Mouse (Mus musculus) CH12.LX (cell line): ENCODE data around the gene Carmil1. TPM values are rescaled to one million over a fixed set of nuclear protein-coding genes. Genes with fewer than 3 reads are reported as not detected.

Experiments used
- DNase-seq: peaks from one replicate; pipeline ENCODE4 v3.0.0-alpha.2; 2013; ENCODE audit errors: extremely low read depth
- H3K27ac ChIP-seq: 2 replicates; pipeline ENCODE4 v1.5.1; 2012; ENCODE audit warnings: low read depth, mild to moderate bottlenecking, control low read depth, moderate library complexity; ENCODE audit not compliant: insufficient read depth
- H3K27me3 ChIP-seq: replicated peaks from 2 replicates; pipeline ENCODE3; 2012; ENCODE audit warnings: inconsistent platforms
- H3K36me3 ChIP-seq, 2 experiments: replicated peaks in 1 of 2; 2 replicates each; pipeline versions ENCODE3 to v1.6.1; 2012; ENCODE audit warnings: inconsistent platforms in 1 of 2, low read length in 1 of 2, mild to moderate bottlenecking in 1 of 2, mixed read lengths in 1 of 2, moderate library complexity in 1 of 2; ENCODE audit not compliant: control insufficient read depth in 1 of 2, insufficient read depth in 1 of 2
- H3K4me1 ChIP-seq, 2 experiments: 2 replicates each; pipeline ENCODE4 v1.6.1; 2012; ENCODE audit warnings: inconsistent platforms in 1 of 2, moderate library complexity in 1 of 2; ENCODE audit not compliant: insufficient read depth in 2 of 2, control insufficient read depth in 1 of 2
- H3K4me2 ChIP-seq: 2 replicates; pipeline ENCODE4 v1.6.1; 2012; ENCODE audit warnings: low read depth, mild to moderate bottlenecking, control low read depth; ENCODE audit not compliant: poor library complexity, insufficient read depth, severe bottlenecking
- H3K4me3 ChIP-seq, 3 experiments: fragments of 150-350 bp in 1 of 3; sonication (generic) in 1 of 3; replicated peaks in 1 of 3; 2 replicates each; pipeline versions ENCODE3 to v1.5.1; 2011 to 2012; ENCODE audit warnings: low read depth in 2 of 3, low read length in 2 of 3, mild to moderate bottlenecking in 2 of 3, moderate library complexity in 2 of 3, control low read depth in 1 of 3, improper control_type of control experiment in 1 of 3, inconsistent platforms in 1 of 3, mixed read lengths in 1 of 3; ENCODE audit not compliant: poor library complexity in 1 of 3
- H3K79me2 ChIP-seq: replicated peaks from 2 replicates; pipeline ENCODE4 v1.6.1; 2012; ENCODE audit warnings: mild to moderate bottlenecking, moderate library complexity; ENCODE audit not compliant: control insufficient read depth, poor library complexity, insufficient read depth, severe bottlenecking; ENCODE audit errors: extremely low read depth
- H3K9ac ChIP-seq: 2 replicates; pipeline ENCODE4 v1.6.1; 2012; ENCODE audit warnings: low read depth, mild to moderate bottlenecking, control low read depth, moderate library complexity; ENCODE audit not compliant: insufficient read depth
- H3K9me3 ChIP-seq: replicated peaks from 2 replicates; pipeline ENCODE3; 2012; ENCODE audit warnings: low read length, inconsistent platforms, mixed read lengths
- BHLHE40 ChIP-seq: IDR thresholded peaks from 2 replicates; pipeline ENCODE4 v1.6.1; 2011; ENCODE audit warnings: mild to moderate bottlenecking, low read depth, low read length, improper control_type of control experiment
- CHD1 ChIP-seq: IDR thresholded peaks from 2 replicates; pipeline ENCODE4 v1.6.1; 2012; ENCODE audit warnings: low read depth, low read length, improper control_type of control experiment, inconsistent platforms
- CHD2 ChIP-seq: IDR thresholded peaks from 2 replicates; pipeline ENCODE4 v1.6.1; 2011; ENCODE audit warnings: low read length, improper control_type of control experiment
- CTCF ChIP-seq, 2 experiments: IDR thresholded peaks in 1 of 2; conservative IDR thresholded peaks in 1 of 2; 2 replicates each; pipeline ENCODE4 v1.5.1; 2011 to 2012; ENCODE audit warnings: low read depth in 2 of 2, low read length in 2 of 2, improper control_type of control experiment in 1 of 2, inconsistent platforms in 1 of 2, mild to moderate bottlenecking in 1 of 2, moderate library complexity in 1 of 2
- E2F4 ChIP-seq: IDR thresholded peaks from 2 replicates; pipeline ENCODE4 v1.6.1; 2011; ENCODE audit warnings: low read depth, low read length, improper control_type of control experiment; ENCODE audit not compliant: insufficient replicate concordance
- ELF1 ChIP-seq: IDR thresholded peaks from 2 replicates; pipeline ENCODE4 v1.6.1; 2014; ENCODE audit warnings: low read depth, mild to moderate bottlenecking, inconsistent platforms, low read length, improper control_type of control experiment
- EP300 ChIP-seq: IDR thresholded peaks from 2 replicates; pipeline ENCODE4 v1.6.1; 2011; ENCODE audit warnings: low read length, improper control_type of control experiment
- ETS1 ChIP-seq: conservative IDR thresholded peaks from 2 replicates; pipeline ENCODE4 v1.6.1; 2012; ENCODE audit warnings: low read depth, mild to moderate bottlenecking, inconsistent platforms, low read length, improper control_type of control experiment, moderate library complexity
- GABPA ChIP-seq: IDR thresholded peaks from 2 replicates; pipeline ENCODE4 v1.6.1; 2012; ENCODE audit warnings: low read depth, low read length, improper control_type of control experiment, inconsistent platforms; ENCODE audit not compliant: insufficient replicate concordance
- HCFC1 ChIP-seq: IDR thresholded peaks from 2 replicates; pipeline ENCODE4 v1.6.1; 2012; ENCODE audit warnings: low read depth, mild to moderate bottlenecking, inconsistent platforms, low read length, improper control_type of control experiment
- IRF4 ChIP-seq: IDR thresholded peaks from 2 replicates; pipeline ENCODE4 v1.6.1; 2014; ENCODE audit warnings: low read depth, mild to moderate bottlenecking, inconsistent platforms, low read length, improper control_type of control experiment
- JUN ChIP-seq: IDR thresholded peaks from 2 replicates; pipeline ENCODE4 v1.6.1; 2011; ENCODE audit warnings: low read depth, mild to moderate bottlenecking, low read length, improper control_type of control experiment, moderate library complexity; ENCODE audit not compliant: insufficient read depth
- JUND ChIP-seq: conservative IDR thresholded peaks from 2 replicates; pipeline ENCODE4 v1.6.1; 2011; ENCODE audit warnings: low read depth, low read length, improper control_type of control experiment
- KAT2A ChIP-seq: IDR thresholded peaks from 2 replicates; pipeline ENCODE4 v1.6.1; 2012; ENCODE audit warnings: low read length, improper control_type of control experiment, inconsistent platforms; ENCODE audit not compliant: insufficient replicate concordance
- MAFK ChIP-seq: IDR thresholded peaks from 2 replicates; pipeline ENCODE4 v1.6.1; 2011; ENCODE audit warnings: low read length, improper control_type of control experiment; ENCODE audit not compliant: insufficient replicate concordance
- MAX ChIP-seq: IDR thresholded peaks from 2 replicates; pipeline ENCODE4 v1.6.1; 2011; ENCODE audit warnings: low read length, improper control_type of control experiment
- MAZ ChIP-seq: IDR thresholded peaks from 2 replicates; pipeline ENCODE4 v1.6.1; 2012; ENCODE audit warnings: low read depth, mild to moderate bottlenecking, inconsistent platforms, low read length, improper control_type of control experiment, moderate library complexity
- MEF2A ChIP-seq: IDR thresholded peaks from 2 replicates; pipeline ENCODE4 v1.6.1; 2014; ENCODE audit warnings: low read depth, mild to moderate bottlenecking, inconsistent platforms, low read length, improper control_type of control experiment, borderline replicate concordance
- MXI1 ChIP-seq: IDR thresholded peaks from 2 replicates; pipeline ENCODE4 v1.6.1; 2011; ENCODE audit warnings: mild to moderate bottlenecking, low read depth, low read length, improper control_type of control experiment
- MYC ChIP-seq: IDR thresholded peaks from 2 replicates; pipeline ENCODE4 v1.6.1; 2011; ENCODE audit warnings: low read depth, mild to moderate bottlenecking, improper control_type of control experiment, low read length
- NELFE ChIP-seq: IDR thresholded peaks from 2 replicates; pipeline ENCODE4 v1.6.1; 2011; ENCODE audit warnings: low read depth, low read length, improper control_type of control experiment
- NRF1 ChIP-seq: IDR thresholded peaks from 2 replicates; pipeline ENCODE4 v1.6.1; 2014; ENCODE audit warnings: low read depth, mild to moderate bottlenecking, inconsistent platforms, low read length, improper control_type of control experiment, moderate library complexity
- PAX5 ChIP-seq: IDR thresholded peaks from 2 replicates; pipeline ENCODE4 v1.6.1; 2012; ENCODE audit warnings: low read length, inconsistent platforms, mixed read lengths
- POLR2A ChIP-seq: IDR thresholded peaks from 2 replicates; pipeline ENCODE4 v1.6.1; 2011; ENCODE audit warnings: low read depth, mild to moderate bottlenecking, improper control_type of control experiment, low read length
- POLR2AphosphoS2 ChIP-seq: IDR thresholded peaks from 2 replicates; pipeline ENCODE4 v1.6.1; 2011; ENCODE audit warnings: low read depth, low read length, improper control_type of control experiment
- RAD21 ChIP-seq: IDR thresholded peaks from 2 replicates; pipeline ENCODE4 v1.6.1; 2011; ENCODE audit warnings: low read depth, mild to moderate bottlenecking, low read length, improper control_type of control experiment, moderate library complexity
- RCOR1 ChIP-seq: conservative IDR thresholded peaks from 2 replicates; pipeline ENCODE4 v1.6.1; 2012; ENCODE audit warnings: low read depth, mild to moderate bottlenecking, inconsistent platforms, low read length, improper control_type of control experiment
- SIN3A ChIP-seq: IDR thresholded peaks from 2 replicates; pipeline ENCODE4 v1.6.1; 2012; ENCODE audit warnings: low read length, improper control_type of control experiment, inconsistent platforms
- SMC3 ChIP-seq: IDR thresholded peaks from 2 replicates; pipeline ENCODE4 v1.6.1; 2011; ENCODE audit warnings: low read depth, low read length, improper control_type of control experiment
- TBP ChIP-seq: conservative IDR thresholded peaks from 2 replicates; pipeline ENCODE4 v1.6.1; 2011; ENCODE audit warnings: low read depth, low read length, improper control_type of control experiment
- TCF12 ChIP-seq: IDR thresholded peaks from 2 replicates; pipeline ENCODE4 v1.6.1; 2014; ENCODE audit warnings: low read depth, mild to moderate bottlenecking, inconsistent platforms, low read length, improper control_type of control experiment
- UBTF ChIP-seq: IDR thresholded peaks from 2 replicates; pipeline ENCODE4 v1.6.1; 2012; ENCODE audit warnings: low read depth, mild to moderate bottlenecking, inconsistent platforms, low read length, improper control_type of control experiment, moderate library complexity
- USF1 ChIP-seq: IDR thresholded peaks from 2 replicates; pipeline ENCODE4 v1.6.1; 2014; ENCODE audit warnings: low read depth, mild to moderate bottlenecking, inconsistent platforms, low read length, improper control_type of control experiment
- USF2 ChIP-seq: conservative IDR thresholded peaks from 2 replicates; pipeline ENCODE4 v1.6.1; 2011; ENCODE audit warnings: low read depth, low read length, improper control_type of control experiment
- ZC3H11A ChIP-seq: IDR thresholded peaks from 2 replicates; pipeline ENCODE4 v1.6.1; 2012; ENCODE audit warnings: low read depth, mild to moderate bottlenecking, inconsistent platforms, low read length, improper control_type of control experiment
- ZKSCAN1 ChIP-seq: IDR thresholded peaks from 2 replicates; pipeline ENCODE4 v1.6.1; 2012; ENCODE audit warnings: low read depth, inconsistent platforms, low read length, improper control_type of control experiment, borderline replicate concordance
- ZMIZ1 ChIP-seq: IDR thresholded peaks from 2 replicates; pipeline ENCODE4 v1.6.1; 2012; ENCODE audit warnings: low read depth, mild to moderate bottlenecking, inconsistent platforms, low read length, improper control_type of control experiment
- ZNF384 ChIP-seq: IDR thresholded peaks from 2 replicates; pipeline ENCODE4 v1.6.1; 2012; ENCODE audit warnings: low read depth, low read length, improper control_type of control experiment, inconsistent platforms
- dilution Hi-C: fragments of 300-500 bp; cut with MboI; formaldehyde crosslinking; loops from 2 replicates; pipeline ENCODE4 v1.14.3; 2020; ENCODE audit warnings: low sequenced_read_pairs; ENCODE audit not compliant: extremely low pct_unique_long_range_greater_than_20kb, extremely low pct_ligation_motif_present
- in situ Hi-C: fragments of 300-500 bp; cut with MboI; formaldehyde crosslinking; loops from 3 replicates; pipeline ENCODE4 v1.14.3; 2019; ENCODE audit warnings: low sequenced_read_pairs, low pct_ligation_motif_present, low pct_unique_long_range_greater_than_20kb, mixed read lengths
- polyA plus RNA-seq: library from polyadenylated mRNA; unstranded; fragments of >175 nt; gene quantifications from 2 replicates; pipeline ENCODE4 v1.2.1, GENCODE M21; 2012; ENCODE audit warnings: low read depth; ENCODE audit not compliant: insufficient read length
- total RNA-seq, 2 experiments: library from RNA; depleted of rRNA; stranded (reverse); fragments of 300-350 nt in 1 of 2; fragments of >200 nt in 1 of 2; gene quantifications; 2 replicates each; pipeline ENCODE4 v1.2.3; 2012 to 2014

The Carmil1 gene
- total and polyA plus RNA-seq, 3 experiments = 1.1 to 9.4 (median 7.2) TPM

- H3K27ac ChIP-seq = no peak overlapping the region
- no peak overlapping the region for H3K4me3 ChIP-seq
- dilution Hi-C loops = no loop called here
- TF ChIP-seq POLR2A (no peak), NELFE (no peak), SMC3 (no peak), UBTF (no peak), MYC (no peak), IRF4 (no peak; the same call in 1 of the 2 replicates), TCF12 (no peak), JUND (0 out of 2 replicates have a peak, but pooled peaks have one; percentile 22), SIN3A (no peak), ZNF384 (no peak), USF1 (no peak), POLR2AphosphoS2 (no peak), MAX (no peak), RAD21 (no peak), PAX5 (no peak), NRF1 (no peak), CHD2 (0 out of 2 replicates have a peak, but pooled peaks have one; percentile 23), ZMIZ1 (no peak), CHD1 (no peak), MEF2A (0 out of 2 replicates have a peak, but pooled peaks have one; percentile 21), EP300 (no peak), KAT2A (no peak), GABPA (no peak), BHLHE40 (no peak), E2F4 (no peak), CTCF (conservative IDR thresholded peaks at IDR 0.05 in 1 of 2, IDR thresholded peaks at IDR 0.05 in 1 of 2; ENCODE audit: low read depth in 2 of 2, low read length in 2 of 2) (no peak), JUN (no peak), MAZ (no peak), ETS1 (peak; percentile 32; the same call in 1 of the 2 replicates), TBP (no peak), ELF1 (peak; percentile 69), RCOR1 (no peak), MAFK (0 out of 2 replicates have a peak, but pooled peaks have one; percentile 28), MXI1 (no peak), HCFC1 (0 out of 2 replicates have a peak, but pooled peaks have one; percentile 11), USF2 (no peak), ZKSCAN1 (no peak), ZC3H11A (no peak)
- peaks cover 0 to 24% of the 10 kb centered on the region in 2 experiments; a peak in 2 of 4 replicates for H3K4me1 ChIP-seq
- H3K36me3 ChIP-seq = peaks cover 0 to 19% of the 10 kb centered on the region in 2 experiments
- peak; percentile 61 for DNase-seq
- no peaks in the 10 kb centered on the region for H3K9me3 ChIP-seq
- H3K4me2 ChIP-seq = no peak overlapping the region
- H3K27me3 ChIP-seq = no peaks in the 10 kb centered on the region
- H3K79me2 ChIP-seq = no peaks in the 10 kb centered on the region
- no peak overlapping the region for H3K9ac ChIP-seq
- in situ Hi-C loops = no loop called here
These were observed 176.6 kb downstream of the Carmil1 start for GRCm38 (mm10) chr13:24104016-24104415.
